Mouse (Mus musculus) embryonic fibroblast, embryonic 13.5 days (primary cell): Measurements from ENCODE around the gene Zfp1.

Experiments
- CTCF ChIP-seq: IDR thresholded peaks from 2 replicates; pipeline ENCODE4 v1.5.1; 2011; ENCODE audit warnings: mild to moderate bottlenecking, control low read depth, low read length, moderate library complexity, borderline replicate concordance; ENCODE audit not compliant: insufficient read depth
- POLR2A ChIP-seq: IDR thresholded peaks from 2 replicates; pipeline ENCODE4 v1.6.1; 2011; ENCODE audit warnings: low read depth, mild to moderate bottlenecking, control low read depth, low read length, moderate library complexity

DNA sequence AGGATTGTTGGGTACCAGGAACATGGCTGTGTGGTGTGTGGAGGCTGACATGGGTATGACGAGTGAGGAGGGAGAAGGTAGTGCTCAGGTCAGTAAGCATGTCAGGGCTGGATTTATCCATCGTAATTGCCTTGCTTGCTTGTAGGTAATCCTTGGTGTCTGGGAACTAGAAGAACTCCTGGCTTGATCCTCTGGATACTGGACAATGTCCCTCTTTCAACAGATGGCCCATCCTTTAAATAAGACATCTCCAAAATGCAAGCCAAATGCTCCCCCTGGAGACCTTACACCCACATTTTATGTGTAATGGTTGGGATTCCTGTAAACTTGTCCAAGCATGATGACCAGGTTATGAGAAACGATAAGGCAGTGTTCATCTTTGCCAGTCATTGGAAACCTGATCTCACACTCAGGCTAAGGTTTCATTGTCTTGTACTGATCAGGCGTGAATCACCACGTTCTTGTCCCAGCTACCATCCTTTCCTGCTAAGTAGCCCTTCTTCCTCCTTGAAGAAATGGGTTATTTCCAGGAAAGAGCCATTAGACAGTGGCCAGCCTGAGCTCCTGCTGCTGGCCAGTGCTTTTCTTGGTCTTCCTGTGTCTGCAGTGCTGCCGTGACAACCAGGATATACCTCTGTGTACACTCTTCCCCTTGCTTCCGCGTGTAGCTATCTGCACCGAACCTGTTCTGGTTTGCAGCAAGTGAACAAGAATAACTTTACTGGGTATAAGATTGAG is 43.3 kb upstream of the Zfp1 start:
- TF ChIP-seq CTCF (no peak), POLR2A (no peak)
